Comparison of ENCODE assay signal across 9 mouse cellular contexts in genomic region chr1:191184841-191185251, GRCm38 (mm10). TPM values are rescaled to one million over a fixed set of nuclear protein-coding genes. Genes with fewer than 3 reads are reported as not detected.
A peak's percentile ranks its signal among the peaks of the same experiment; 100 is the strongest.
DNase-seq lines count a peak whose midpoint lies in the region; ATAC-seq lines count a peak whose summit lies in the region.
"Had no signal": no experiment of that assay in that cellular context is flagged by ENCODE, and none has a peak within 500 bp of the region (broad histone marks: within the 10 kb centered on the region; RNA-seq: fewer than 3 reads in every experiment).

No protein-coding gene starts in this region.

- H3K4me3 ChIP-seq in hindbrain, embryonic 15.5 days, result peak overlapping the region; percentile 51
- H3K4me3 ChIP-seq in liver, embryonic 12.5 days, result peak overlapping the region; percentile 30

- peak; percentile 29 for DNase-seq in ovary, postnatal 14 days (ENCODE audit: low spot score)
- DNase-seq in ovary, postnatal 10 days (ENCODE audit: low spot score), result no peak
- peak; percentile 39 for DNase-seq in gastrocnemius, adult 18-20 months (ENCODE audit: low spot score)
- peak; percentile 54 for DNase-seq in neural tube, embryonic 10.5 days (ENCODE audit: extremely low spot score, low spot score)
- no peak for DNase-seq in thymus, postnatal 36 days
- DNase-seq in thymus, adult 18-20 months, result no peak

- no peak overlapping the region for H3K9ac ChIP-seq in hindbrain, embryonic 15.5 days
- no peak overlapping the region for H3K9ac ChIP-seq in liver, embryonic 12.5 days

- no peak for ATAC-seq in hindbrain, embryonic 15.5 days (ENCODE audit: low FRiP score, low read depth)
- ATAC-seq in liver, embryonic 12.5 days, result no peak

- no peaks in the 10 kb centered on the region for H3K36me3 ChIP-seq in hindbrain, embryonic 15.5 days
- no peaks in the 10 kb centered on the region for H3K36me3 ChIP-seq in liver, embryonic 12.5 days

- H3K27me3 ChIP-seq in hindbrain, embryonic 15.5 days, result peaks cover 78% of the 10 kb centered on the region
- H3K27me3 ChIP-seq in liver, embryonic 12.5 days (replicated peaks), result peaks cover 100% of the 10 kb centered on the region

- H3K27ac ChIP-seq in hindbrain, embryonic 15.5 days (replicated peaks), result no peak overlapping the region
- H3K27ac ChIP-seq in liver, embryonic 12.5 days, result no peak overlapping the region

- H3K9me3 ChIP-seq in hindbrain, embryonic 15.5 days, result no peaks in the 10 kb centered on the region
- H3K9me3 ChIP-seq in liver, embryonic 12.5 days (replicated peaks), result no peaks in the 10 kb centered on the region

- under 1% methylated on average over 22 of the region's 22 CpGs for WGBS in hindbrain, embryonic 15.5 days
- WGBS in liver, embryonic 12.5 days (ENCODE audit: insufficient replicate concordance), result under 1% methylated on average over 22 of the region's 22 CpGs

- peaks cover 42% of the 10 kb centered on the region for H3K4me1 ChIP-seq in hindbrain, embryonic 15.5 days (replicated peaks)
- peaks cover 40% of the 10 kb centered on the region for H3K4me1 ChIP-seq in liver, embryonic 12.5 days

- peak overlapping the region; percentile 93 for H3K4me2 ChIP-seq in hindbrain, embryonic 15.5 days
- peak overlapping the region; percentile 81 for H3K4me2 ChIP-seq in liver, embryonic 12.5 days

RNA-seq across cellular contexts. Expression of gene Fam71a, which starts 20.2 kb away (rescaled TPM):
- not detected for total RNA-seq in gastrocnemius, adult 18-20 months (2021)
- not detected in 2 replicates for polyA plus RNA-seq in hindbrain, embryonic 15.5 days (2015; fragmentation: Nextera tagmentation; extraction: Ambion mirVana)
- polyA plus RNA-seq in liver, embryonic 12.5 days (2016; fragmentation: Nextera tagmentation; extraction: Ambion mirVana), result not detected in 2 replicates
- total RNA-seq: layer of hippocampus, postnatal 10 days had no signal

RNA-seq across cellular contexts. Expression of gene Atf3, which starts 33.0 kb away (rescaled TPM):
- 100 to 1,000 TPM in 1 of 2 experiments, 10 to 100 TPM in 1; 14.7 to 163 TPM for total RNA-seq in gastrocnemius, adult 18-20 months (2021)
- polyA plus RNA-seq in hindbrain, embryonic 15.5 days (2015; fragmentation: Nextera tagmentation; extraction: Ambion mirVana), result 0.73 and 1.8 TPM in 2 replicates
- polyA plus RNA-seq in liver, embryonic 12.5 days (2016; fragmentation: Nextera tagmentation; extraction: Ambion mirVana), result 2.3 and 2.4 TPM in 2 replicates

Comparison
In these comparisons a context has a peak if more than half of its experiments do, and no peak if none do; other contexts are left out.
1. DNase-seq: peak in ovary, postnatal 14 days (single experiment), gastrocnemius, adult 18-20 months (single experiment) and neural tube, embryonic 10.5 days (single experiment); none in ovary, postnatal 10 days (single experiment), thymus, postnatal 36 days (0 of 2) and thymus, adult 18-20 months (0 of 2).